Mouse (Mus musculus) neutrophil, adult 5-6 weeks (primary cell): ENCODE measurements around the gene Cltc. TPM values are rescaled to one million over a fixed set of nuclear protein-coding genes. Genes with fewer than 3 reads are reported as not detected.
A peak's percentile ranks its signal among the peaks of the same experiment; 100 is the strongest.
"Not testable (repeated sequence)": the region's sequence is repeated elsewhere in the genome, so short reads cannot be mapped to it uniquely, and the experiment has no call there.

ENCODE experiments used
- ATAC-seq: fragments of 151-379, 151-347 bp; 2 replicates; pipeline ENCODE4 v1.8.0; 2017; ENCODE audit warnings: mild to moderate bottlenecking, moderate TSS enrichment; ENCODE audit not compliant: insufficient number of reproducible peaks, poor library complexity, low FRiP score, severe bottlenecking; ENCODE audit errors: extremely low read depth
- total RNA-seq: library from RNA; stranded (forward); fragments of 200-1000 nt; gene quantifications from 2 replicates; pipeline ENCODE4 v1.2.3, GENCODE M21; 2017

Cltc gene
- total RNA-seq, 1 experiment from 2014 or later: 168 TPM

DNA sequence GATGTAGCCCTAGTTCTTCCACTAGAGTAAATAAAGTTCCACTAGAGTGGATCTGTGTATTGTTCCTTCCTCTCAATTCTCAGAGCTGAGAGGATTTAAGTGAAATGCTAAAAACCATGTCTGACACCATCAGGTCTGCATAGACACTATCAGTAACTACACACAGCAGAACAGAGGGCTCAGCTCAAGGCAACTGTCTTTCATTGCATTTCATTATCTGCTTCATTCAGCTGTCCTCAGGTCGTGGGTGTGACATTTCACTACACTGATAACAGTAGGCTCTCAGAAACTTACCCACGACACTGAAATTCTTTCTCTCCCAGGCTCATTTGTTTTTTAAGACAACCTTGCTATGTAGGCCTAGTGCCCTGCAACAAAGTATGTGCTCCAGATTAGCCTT is 14.8 kb downstream of the Cltc start:
- ATAC-seq: no peak

DNA sequence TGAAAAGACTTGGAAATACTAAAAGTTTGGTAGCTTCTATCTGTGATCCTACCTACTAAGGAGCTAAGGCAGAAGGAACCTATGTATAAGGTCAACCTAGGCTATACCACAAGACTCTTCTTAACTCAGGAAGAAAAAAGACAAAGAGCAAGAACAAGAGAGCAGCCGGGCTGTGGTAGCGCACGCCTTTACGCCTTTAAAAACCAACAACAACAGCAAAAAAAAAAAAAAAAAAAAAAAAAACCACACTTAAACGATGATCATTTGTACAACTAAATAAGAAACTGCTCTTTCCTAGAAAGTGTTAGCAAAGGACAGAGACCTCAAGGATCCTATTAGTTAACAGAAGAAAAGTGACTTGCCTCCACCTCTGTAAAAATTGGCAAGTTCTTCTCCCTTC is 15.9 kb downstream of the Cltc start:
- no peak for ATAC-seq

GRCm38 (mm10) chr11:86739470-86739869 is 17.9 kb downstream of the Cltc start:
- ATAC-seq: no peak

DNA sequence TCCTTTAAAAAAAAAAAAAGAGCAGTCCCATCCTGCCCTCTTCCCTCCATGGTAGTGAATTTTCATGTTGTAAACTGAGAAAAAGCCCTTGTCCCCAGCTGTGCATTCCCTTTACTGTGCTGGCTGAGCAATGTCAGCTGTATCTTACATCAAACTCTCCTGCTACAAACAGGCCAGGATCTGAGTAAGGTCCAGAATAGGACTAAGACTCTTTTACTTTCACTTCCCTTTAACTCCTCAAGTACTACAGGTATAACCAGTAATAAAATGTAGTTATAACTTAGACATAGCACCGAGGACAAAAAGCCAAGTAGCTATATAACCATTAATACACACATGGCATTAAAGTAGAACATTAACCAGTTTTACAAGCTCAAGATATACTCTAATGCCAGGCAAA is 18.4 kb downstream of the Cltc start:
- peak; percentile 75 for ATAC-seq

DNA sequence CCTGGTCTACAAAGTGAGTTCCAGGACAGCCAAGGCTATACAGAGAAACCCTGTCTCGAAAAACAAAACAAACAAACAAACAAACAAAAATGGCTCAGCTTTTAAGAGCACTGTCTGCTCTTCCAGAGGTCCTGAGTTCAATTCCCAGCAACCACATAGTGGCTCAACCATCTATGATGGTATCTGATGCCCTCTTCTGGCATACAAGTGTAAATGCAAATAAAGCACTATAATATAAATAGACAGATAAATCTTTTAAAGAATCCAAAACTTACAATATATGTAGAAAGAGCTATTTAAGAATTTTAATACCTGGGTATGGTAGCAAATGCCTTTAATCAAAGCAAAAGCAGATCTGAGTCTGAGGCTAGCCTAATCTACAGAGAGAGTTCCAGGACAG is 19.1 kb downstream of the Cltc start:
- ATAC-seq: not testable (repeated sequence)

DNA sequence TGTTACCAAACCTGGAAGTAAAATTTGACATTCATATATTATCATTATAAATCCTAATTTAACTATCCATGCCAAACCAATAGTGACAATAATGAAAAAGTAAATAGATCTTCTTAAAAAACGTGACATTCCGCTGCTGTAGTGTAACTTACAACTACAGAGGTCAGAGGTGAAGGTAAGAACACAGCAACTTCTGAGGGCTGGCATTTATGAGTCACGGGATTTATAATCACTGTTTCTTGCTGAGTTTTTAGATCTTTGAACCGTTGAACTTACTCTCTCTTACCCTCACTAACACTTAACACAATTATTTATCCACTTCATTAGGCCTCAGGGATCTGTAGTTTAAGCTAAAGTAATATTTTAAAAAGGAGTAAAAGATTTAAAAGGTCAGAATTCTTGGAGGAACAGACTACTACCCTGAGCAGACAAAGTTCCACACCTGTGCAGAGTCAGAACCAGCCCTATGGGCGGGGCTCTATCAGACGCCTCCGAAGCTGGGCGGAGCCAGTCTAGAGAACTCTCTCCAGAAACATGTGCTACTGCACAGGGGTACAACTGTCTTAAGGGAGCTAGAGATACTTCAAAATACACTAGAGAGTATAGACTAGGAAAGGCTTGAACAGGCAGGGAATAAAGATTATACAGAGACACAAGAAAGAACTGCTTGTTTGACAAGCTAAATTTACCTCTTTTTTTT is 19.9 kb downstream of the Cltc start:
- no peak for ATAC-seq

DNA sequence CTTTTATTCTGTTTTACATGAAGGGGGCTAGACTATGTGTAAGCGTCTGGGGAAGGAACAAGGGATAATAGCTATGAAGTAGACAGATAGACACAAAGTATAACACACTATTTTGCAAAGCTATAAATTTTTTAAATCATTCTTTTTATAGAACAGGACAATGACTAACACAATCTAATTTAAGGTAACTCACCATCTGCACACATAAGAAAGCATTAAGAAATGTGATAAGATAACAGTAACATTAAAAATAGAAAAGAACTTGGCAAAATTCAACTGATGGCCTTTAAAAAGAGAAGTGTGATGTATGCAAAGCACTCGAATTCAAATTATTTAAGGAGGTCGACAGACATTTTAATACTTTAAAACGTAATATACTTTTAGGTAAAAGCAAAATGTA is 22.4 kb downstream of the Cltc start:
- no peak for ATAC-seq

DNA sequence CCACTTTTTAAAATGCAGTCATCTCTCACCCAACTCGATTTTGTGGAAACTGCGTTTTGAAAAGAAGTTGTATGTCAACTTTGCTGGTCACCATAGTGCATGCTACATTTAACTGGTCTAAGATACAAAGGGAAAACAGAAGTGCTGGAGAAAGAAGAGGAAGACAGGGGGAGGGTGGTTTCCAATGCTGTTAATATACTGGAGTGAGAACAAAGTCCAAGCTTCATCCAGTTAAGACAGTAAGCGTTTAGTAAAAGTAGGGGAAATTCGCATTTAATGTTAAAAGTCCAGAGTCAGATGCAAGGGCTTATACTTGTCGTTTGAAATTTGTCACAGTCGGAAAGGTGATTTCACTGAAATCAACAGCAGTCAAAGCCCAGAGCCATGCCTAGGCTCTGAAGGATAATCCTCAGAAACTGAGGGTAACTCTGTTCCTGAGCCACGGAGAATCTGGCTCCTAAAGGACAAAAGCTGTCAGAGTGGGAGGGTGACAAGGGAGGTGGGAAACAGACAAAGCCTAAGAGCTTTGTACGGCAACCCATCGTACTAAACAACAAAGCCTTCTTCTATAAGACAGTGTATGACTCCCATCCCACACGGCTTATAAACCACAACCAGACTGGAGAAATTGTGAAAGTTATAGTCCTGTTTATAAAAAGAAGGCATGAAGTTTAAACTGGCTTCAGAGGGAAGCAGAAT is 23.0 kb downstream of the Cltc start:
- no peak for ATAC-seq

- no peak for ATAC-seq
Measured at GRCm38 (mm10) chr11:86731443-86731842, 25.9 kb downstream of the Cltc start.

DNA sequence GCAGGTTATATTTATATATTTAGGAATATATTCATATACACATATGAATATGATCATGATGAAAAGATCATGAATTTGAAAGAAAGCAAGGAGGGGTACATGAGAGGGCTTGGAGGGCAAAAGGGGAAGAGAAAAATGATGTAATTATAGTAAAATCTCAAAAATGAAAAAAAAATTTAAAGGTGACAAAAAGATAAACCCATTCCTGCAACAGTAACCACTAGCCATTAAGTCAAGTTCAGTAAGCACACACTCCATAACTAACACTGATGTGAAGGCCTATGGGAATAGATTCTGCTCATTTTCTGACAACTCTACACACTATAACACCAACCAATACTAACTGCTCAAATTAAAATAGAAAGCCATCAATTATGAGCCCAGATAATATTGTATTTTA is 31.8 kb downstream of the Cltc start:
- ATAC-seq: no peak

DNA sequence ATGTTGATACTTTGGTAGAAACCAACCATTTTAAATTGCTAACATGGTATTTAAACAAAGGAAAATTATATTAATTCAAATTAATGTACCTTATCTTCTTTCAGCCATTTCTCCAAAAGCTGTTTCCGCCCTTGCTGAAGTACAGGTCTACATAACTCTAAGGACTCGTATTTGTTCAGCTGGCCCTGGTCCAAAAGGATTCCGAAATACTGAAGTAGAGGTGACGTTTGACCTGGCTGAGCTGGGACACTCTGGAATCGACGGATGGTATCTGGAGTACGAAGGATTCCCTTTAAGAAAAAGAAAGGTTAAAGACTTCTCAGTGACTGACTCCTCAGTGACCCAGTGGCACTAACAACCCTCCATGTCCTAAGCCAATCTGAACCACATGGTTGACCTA is 32.4 kb downstream of the Cltc start:
- no peak for ATAC-seq

DNA sequence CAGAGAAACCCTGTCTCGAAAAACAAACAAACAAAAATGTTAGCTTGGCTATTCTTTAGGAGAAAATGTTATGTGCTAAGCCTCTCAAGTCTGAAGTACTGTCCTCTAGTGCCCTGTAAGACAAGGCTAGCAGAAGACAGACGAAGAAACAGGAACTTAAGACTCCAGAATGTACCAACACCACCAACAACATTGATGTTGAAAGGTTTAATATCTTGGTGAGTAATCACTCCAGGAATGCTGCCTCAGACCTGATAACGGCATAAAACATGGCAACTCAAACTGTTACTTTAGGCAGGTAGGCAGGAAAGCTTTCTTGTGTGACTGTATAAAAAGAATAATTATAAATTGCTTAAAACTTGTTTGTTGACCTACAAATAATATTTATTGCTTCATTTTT is 33.4 kb downstream of the Cltc start:
- ATAC-seq: no peak

DNA sequence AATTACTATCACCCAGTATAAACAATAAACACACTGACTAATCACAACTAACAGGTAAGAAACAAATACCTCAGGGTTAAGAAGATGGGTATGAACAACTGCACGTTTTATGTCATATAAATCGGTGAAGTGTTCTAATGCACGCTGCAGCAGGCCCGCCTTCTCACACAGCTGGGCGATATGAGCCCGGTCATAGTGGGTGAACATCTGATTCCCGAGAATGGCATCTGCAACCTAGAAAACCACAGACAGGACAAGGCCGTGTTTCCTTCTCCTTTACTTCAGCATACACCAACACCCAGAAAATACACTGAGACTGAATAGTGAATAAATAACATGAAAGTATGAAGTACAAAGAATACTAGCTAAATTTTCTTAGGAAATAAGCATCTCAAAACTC is 38.0 kb downstream of the Cltc start:
- ATAC-seq: no peak

DNA sequence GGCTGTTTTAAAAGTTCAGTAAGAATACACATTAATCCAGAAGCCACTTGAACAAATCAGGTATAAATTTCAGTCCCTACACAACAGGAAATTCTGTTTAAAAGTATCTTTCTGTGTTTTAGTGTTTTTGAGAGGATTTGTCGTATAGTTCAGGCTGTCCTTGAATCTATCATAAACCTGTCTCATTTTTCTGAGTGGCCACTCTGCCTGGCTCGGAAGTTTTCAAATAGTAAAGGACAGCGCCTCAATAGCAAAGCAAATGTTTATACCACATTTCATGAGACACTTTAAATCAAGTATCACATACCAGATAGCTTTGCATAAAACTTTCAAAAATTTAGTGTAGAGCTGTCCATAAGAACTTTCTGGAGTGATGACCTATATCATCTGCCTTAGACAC is 39.0 kb downstream of the Cltc start:
- ATAC-seq: no peak

DNA sequence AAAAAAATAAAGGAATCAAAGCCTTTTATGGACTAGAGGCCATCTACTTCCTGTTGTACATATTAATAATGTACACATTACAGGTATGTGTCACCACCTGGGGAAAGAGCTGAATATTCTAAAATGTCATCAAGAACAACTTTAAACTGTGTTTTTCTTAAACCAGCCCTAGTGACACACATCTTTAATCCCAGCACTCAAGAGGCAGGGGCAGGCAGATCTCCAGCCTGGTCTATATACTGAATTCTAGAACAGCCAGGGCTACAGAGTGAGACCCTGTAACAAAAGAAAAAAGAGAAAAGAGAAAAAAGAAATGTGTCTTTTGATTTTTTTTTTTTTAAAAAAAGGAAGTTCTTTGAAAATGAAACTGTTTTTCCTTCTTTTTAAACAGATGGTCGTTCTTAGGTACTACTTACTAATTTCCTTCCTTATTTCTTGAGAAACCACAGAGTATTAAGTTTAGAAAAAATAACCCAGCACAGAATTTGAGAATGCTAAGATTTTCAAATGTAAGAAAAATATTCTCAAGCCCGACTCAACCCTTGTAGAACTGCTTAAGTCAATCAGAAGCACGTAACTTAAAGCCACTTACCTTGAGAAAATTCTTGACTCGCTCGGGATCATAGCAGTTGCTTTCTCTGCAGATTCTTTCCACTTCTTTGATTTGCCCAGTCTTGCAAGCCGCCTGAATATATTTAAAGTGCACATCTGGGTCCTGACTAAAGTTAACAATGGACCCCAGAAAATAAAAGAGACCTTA is 39.9 kb downstream of the Cltc start:
- ATAC-seq: 0 out of 2 replicates have a peak, but pooled peaks have one; percentile 13

DNA sequence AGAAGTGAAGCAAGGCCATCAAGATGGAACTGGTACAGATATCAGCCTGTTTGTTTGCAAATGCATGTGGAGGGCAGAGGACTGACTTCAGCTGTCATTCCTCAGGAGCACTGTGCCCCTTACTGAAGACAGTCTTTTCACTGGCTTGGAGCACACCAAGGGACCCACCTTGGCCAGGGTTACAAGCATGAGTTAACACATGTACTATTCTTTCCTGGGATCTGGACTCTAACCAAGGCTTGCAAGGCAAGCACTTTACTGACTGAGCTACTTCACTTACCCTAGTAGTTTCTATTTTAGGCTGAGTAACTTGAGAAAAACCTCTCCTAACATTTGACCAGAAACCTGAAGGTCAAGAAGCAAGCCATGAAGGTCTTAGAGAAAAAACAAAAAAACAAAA is 42.8 kb downstream of the Cltc start:
- ATAC-seq: no peak

GRCm38 (mm10) chr11:86701151-86701550 is 56.2 kb downstream of the Cltc start:
- ATAC-seq: no peak

DNA sequence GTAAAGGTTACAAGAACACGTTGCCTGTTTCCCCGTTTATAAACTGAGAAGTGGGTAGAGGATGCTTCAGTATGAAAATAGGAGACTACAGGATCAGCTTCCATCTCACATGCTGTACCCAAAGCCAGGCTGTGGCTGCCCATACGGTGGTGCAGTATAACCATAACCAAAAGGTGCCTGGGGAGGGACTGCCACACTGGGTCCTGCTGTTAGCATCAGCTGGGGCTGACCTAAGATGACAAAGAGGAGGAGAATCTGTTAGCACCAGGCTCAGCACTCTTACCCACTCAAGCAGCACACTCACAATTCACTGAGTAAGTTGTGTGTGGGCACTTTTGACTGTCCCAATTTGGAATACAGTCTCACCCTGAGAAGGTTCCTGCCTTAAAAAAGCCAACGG is 61.9 kb downstream of the Cltc start:
- no peak for ATAC-seq

- no peak for ATAC-seq
Measured at GRCm38 (mm10) chr11:86692546-86692945, 64.8 kb downstream of the Cltc start.

DNA sequence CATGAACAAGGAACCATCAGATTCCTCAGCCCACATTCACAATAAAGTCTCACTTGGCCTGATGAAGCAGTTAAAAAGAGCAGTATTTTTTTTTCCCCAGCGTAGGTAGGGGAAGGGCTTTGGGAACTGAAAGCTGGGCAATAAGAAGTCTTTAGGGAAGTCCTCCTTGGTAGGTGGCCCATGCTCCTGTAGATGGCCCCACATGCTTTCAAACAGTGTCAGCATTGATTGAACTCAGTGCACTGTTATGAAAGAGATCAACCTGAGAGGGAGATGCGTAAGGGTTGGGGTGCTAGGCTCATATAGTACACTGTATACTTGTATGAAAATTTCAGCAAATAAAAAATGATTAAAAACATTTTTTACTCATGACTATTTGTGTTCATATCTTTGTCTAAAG is 65.4 kb downstream of the Cltc start:
- no peak for ATAC-seq
